Comparison of ENCODE assay signal across 24 mouse cellular contexts in the genomic region with DNA sequence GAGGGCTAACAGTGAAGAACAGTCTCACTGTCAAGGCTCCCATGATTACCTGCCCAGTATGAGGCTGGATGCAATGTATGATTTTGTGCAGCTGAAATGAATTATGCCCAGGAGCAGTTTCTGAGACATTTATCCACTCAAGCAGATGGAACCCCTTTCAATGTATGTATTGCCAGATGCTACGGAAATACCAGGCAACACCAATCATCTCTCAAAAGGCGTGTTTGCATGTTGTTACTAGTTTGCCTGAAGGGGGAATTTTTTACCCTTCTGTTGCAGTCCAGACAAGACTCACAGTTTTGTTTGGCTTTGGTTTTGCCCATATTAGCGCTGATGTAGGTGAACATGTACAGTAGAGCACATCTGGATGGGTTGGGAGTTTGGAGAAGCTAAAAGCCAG. TPM values are rescaled to one million over a fixed set of nuclear protein-coding genes. Genes with fewer than 3 reads are reported as not detected.
"Had no signal": no experiment of that assay in that cellular context is flagged by ENCODE, and none has a peak within 500 bp of the region (broad histone marks: within the 10 kb centered on the region; RNA-seq: fewer than 3 reads in every experiment).

No protein-coding gene starts in this region.

- H3K27me3 ChIP-seq: limb, embryonic 12.5 days; liver, embryonic 12.5 days; liver, embryonic 15.5 days; lung, embryonic 15.5 days; neural tube, embryonic 12.5 days; neural tube, embryonic 15.5 days had no signal

- H3K4me3 ChIP-seq: layer of hippocampus, adult 2 months; limb, embryonic 12.5 days; liver, embryonic 12.5 days; liver, embryonic 15.5 days; lung, embryonic 15.5 days; neural tube, embryonic 12.5 days; neural tube, embryonic 15.5 days had no signal

- DNase-seq: kidney, adult 8-10 months; kidney, postnatal 25 days; layer of hippocampus, adult 9-11 months; liver; lung, adult 18-20 months; lung, postnatal 10 days; lung, postnatal 4 days; midbrain, embryonic 14.5 days; retina, postnatal 1 day; right cerebral cortex, postnatal 25 days; thymus, adult 18-20 months; thymus, postnatal 36 days had no signal

- H3K4me1 ChIP-seq: limb, embryonic 12.5 days; lung, embryonic 15.5 days; neural tube, embryonic 12.5 days; neural tube, embryonic 15.5 days had no signal

- H3K9ac ChIP-seq: limb, embryonic 12.5 days; liver, embryonic 12.5 days; liver, embryonic 15.5 days; lung, embryonic 15.5 days; neural tube, embryonic 12.5 days; neural tube, embryonic 15.5 days had no signal

- H3K27ac ChIP-seq: layer of hippocampus, adult 2 months; limb, embryonic 12.5 days; liver, embryonic 12.5 days; liver, embryonic 15.5 days; lung, embryonic 15.5 days; neural tube, embryonic 12.5 days; neural tube, embryonic 15.5 days had no signal

- H3K4me2 ChIP-seq: limb, embryonic 12.5 days; liver, embryonic 12.5 days; liver, embryonic 15.5 days; lung, embryonic 15.5 days; midbrain, embryonic 11.5 days; neural tube, embryonic 12.5 days; neural tube, embryonic 15.5 days had no signal

- ATAC-seq: liver, embryonic 12.5 days had no signal

- H3K9me3 ChIP-seq: limb, embryonic 12.5 days; liver, embryonic 12.5 days; liver, embryonic 15.5 days; lung, embryonic 15.5 days; neural tube, embryonic 12.5 days; neural tube, embryonic 15.5 days had no signal

RNA-seq across cellular contexts. Expression of gene Fam19a4, which starts 58.1 kb away (rescaled TPM):
- total RNA-seq: layer of hippocampus, adult 2 months; megakaryocyte-erythroid progenitor cell, adult 5-6 weeks had no signal
- polyA plus RNA-seq: liver, embryonic 12.5 days; liver, embryonic 15.5 days; small intestine, adult 2 months; spleen, adult 2 months; urinary bladder, adult 2 months had no signal
